Mouse (Mus musculus) midbrain, embryonic 16.5 days (tissue): ENCODE data around the gene Dennd5a. TPM values are rescaled to one million over a fixed set of nuclear protein-coding genes. Genes with fewer than 3 reads are reported as not detected.

Experiments used
- ATAC-seq: fragments of 200-750 bp; cut with Nextera tagmentation; 2 replicates; pipeline ENCODE4 v1.8.0; 2017; ENCODE audit warnings: moderate TSS enrichment
- H3K27ac ChIP-seq: fragments of 300-500 bp; sonication (generic); 2 replicates; pipeline ENCODE4 v1.5.1; 2014; ENCODE audit warnings: mild to moderate bottlenecking, low read length, mixed read lengths
- H3K27me3 ChIP-seq: fragments of 300-500 bp; sonication (generic); 2 replicates; pipeline ENCODE4 v1.6.1; 2014; ENCODE audit warnings: low read depth, low read length, mixed read lengths; ENCODE audit not compliant: control insufficient read depth, insufficient read depth
- H3K36me3 ChIP-seq: fragments of 300-500 bp; sonication (generic); 2 replicates; pipeline ENCODE4 v1.6.1; 2014; ENCODE audit warnings: mild to moderate bottlenecking, low read length, moderate library complexity, mixed read lengths; ENCODE audit not compliant: control insufficient read depth, insufficient read depth
- H3K4me1 ChIP-seq: fragments of 300-500 bp; sonication (generic); 2 replicates; pipeline ENCODE4 v1.6.1; 2014; ENCODE audit warnings: mild to moderate bottlenecking, low read length, mixed read lengths; ENCODE audit not compliant: control insufficient read depth, insufficient read depth
- H3K4me2 ChIP-seq: fragments of 300-500 bp; sonication (generic); 2 replicates; pipeline ENCODE4 v1.6.1; 2014; ENCODE audit warnings: mild to moderate bottlenecking, low read length, mixed read lengths
- H3K4me3 ChIP-seq: fragments of 300-500 bp; sonication (generic); 2 replicates; pipeline ENCODE4 v1.5.1; 2014; ENCODE audit warnings: low read depth, mild to moderate bottlenecking, low read length, moderate library complexity, mixed read lengths
- H3K9ac ChIP-seq: fragments of 300-500 bp; sonication (generic); 2 replicates; pipeline ENCODE4 v1.6.1; 2014; ENCODE audit warnings: low read depth, low read length, mixed read lengths
- H3K9me3 ChIP-seq: fragments of 300-500 bp; sonication (generic); replicated peaks from 2 replicates; pipeline ENCODE4 v1.6.1; 2014; ENCODE audit warnings: mild to moderate bottlenecking, low read length, mixed read lengths; ENCODE audit not compliant: control insufficient read depth, poor library complexity, severe bottlenecking
- WGBS: fragments of 180-500 bp; shearing (Covaris S2); extraction: QIAGEN DNeasy Blood & Tissue Kit; methylation state at CpG from one replicate; pipeline ENCODE4 v1.1.7; 2014; 5-methylcytosine and 5-hydroxymethylcytosine counted together
- polyA plus RNA-seq: library from polyadenylated mRNA; unstranded; fragments of >200 nt; fragmentation: Nextera tagmentation; extraction: Ambion mirVana; gene quantifications from 2 replicates; pipeline ENCODE4 v1.2.1, GENCODE M21; 2015

Gene Dennd5a
- polyA plus RNA-seq, 1 experiment from 2014 or later, result 38.5 TPM

DNA sequence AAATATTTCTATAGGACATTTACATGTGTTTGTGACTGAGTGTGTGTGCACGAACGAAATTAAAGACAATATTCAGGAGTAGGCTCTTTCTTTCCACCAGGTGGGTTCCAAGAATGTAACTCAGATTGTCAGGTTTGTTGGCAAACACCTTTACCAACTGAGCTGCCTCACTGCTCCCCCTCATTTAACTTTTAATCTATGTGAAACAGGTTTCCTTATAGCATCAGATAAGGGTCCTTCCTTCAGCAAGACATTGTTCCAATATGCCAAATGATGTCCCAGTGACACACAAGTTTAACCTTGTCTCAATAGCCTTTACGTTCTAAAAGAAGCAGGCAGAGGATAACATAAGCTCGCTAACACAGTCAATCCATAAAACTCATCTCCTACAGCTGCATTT lies 37.4 kb downstream of the Dennd5a start:
- Histone ChIP-seq H3K4me2 (no peak overlapping the region), H3K27ac (no peak overlapping the region), H3K4me1 (no peaks in the 10 kb centered on the region), H3K36me3 (peaks cover 9% of the 10 kb centered on the region), H3K4me3 (no peak overlapping the region), H3K27me3 (no peaks in the 10 kb centered on the region), H3K9ac (no peak overlapping the region), H3K9me3 (no peaks in the 10 kb centered on the region)
- 93% methylated on average over 4 of the region's 4 CpGs for WGBS
- ATAC-seq, result no peak

GRCm38 (mm10) chr7:109906165-109906564 lies 54.1 kb downstream of the Dennd5a start:
- Histone ChIP-seq H3K36me3 (peaks cover 44% of the 10 kb centered on the region), H3K27me3 (no peaks in the 10 kb centered on the region), H3K27ac (no peak overlapping the region), H3K9me3 (no peaks in the 10 kb centered on the region), H3K4me3 (no peak overlapping the region), H3K4me2 (no peak overlapping the region), H3K9ac (no peak overlapping the region), H3K4me1 (no peaks in the 10 kb centered on the region)
- 88% methylated on average over 2 of the region's 2 CpGs for WGBS
- no peak for ATAC-seq

DNA sequence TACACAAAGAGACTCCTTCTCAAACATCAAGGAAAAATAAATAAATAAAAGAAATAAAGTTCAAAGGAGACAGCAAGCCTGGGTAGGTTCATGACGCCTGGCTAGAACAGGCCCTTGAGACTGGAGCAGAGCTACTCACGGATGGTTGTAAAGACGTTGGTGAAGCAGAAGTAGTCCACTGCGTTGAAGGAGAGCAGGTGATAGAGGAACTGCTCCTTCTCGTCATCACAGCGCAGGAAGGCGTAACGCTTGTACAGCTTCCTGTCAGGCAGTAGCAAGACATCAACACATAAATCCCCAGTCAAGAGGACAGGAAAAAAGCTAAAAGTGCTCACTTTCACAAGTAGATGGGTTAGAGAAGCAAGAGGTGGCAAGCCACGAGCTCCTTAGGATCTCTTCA lies 59.3 kb downstream of the Dennd5a start:
- H3K4me3 ChIP-seq, result no peak overlapping the region
- H3K27me3 ChIP-seq, result no peaks in the 10 kb centered on the region
- H3K9ac ChIP-seq, result no peak overlapping the region
- H3K27ac ChIP-seq, result no peak overlapping the region
- WGBS, result 91% methylated on average over 9 of the region's 9 CpGs
- no peaks in the 10 kb centered on the region for H3K4me1 ChIP-seq
- H3K4me2 ChIP-seq, result no peak overlapping the region
- H3K36me3 ChIP-seq, result peaks cover 68% of the 10 kb centered on the region
- ATAC-seq, result no peak
- no peaks in the 10 kb centered on the region for H3K9me3 ChIP-seq

- Histone ChIP-seq H3K27ac (no peak overlapping the region), H3K4me3 (no peak overlapping the region), H3K4me1 (no peaks in the 10 kb centered on the region), H3K4me2 (no peak overlapping the region), H3K27me3 (no peaks in the 10 kb centered on the region), H3K9ac (no peak overlapping the region), H3K36me3 (peaks cover 67% of the 10 kb centered on the region), H3K9me3 (no peaks in the 10 kb centered on the region)
- ATAC-seq, result no peak
Measured at GRCm38 (mm10) chr7:109898911-109899310, 61.4 kb downstream of the Dennd5a start.

- H3K27ac ChIP-seq, result no peak overlapping the region
- H3K27me3 ChIP-seq, result no peaks in the 10 kb centered on the region
- 0 out of 2 replicates have a peak, but pooled peaks have one; percentile 36 for ATAC-seq
- H3K9me3 ChIP-seq, result no peaks in the 10 kb centered on the region
- 35% methylated on average over 3 of the region's 3 CpGs for WGBS
- no peak overlapping the region for H3K4me3 ChIP-seq
- H3K9ac ChIP-seq, result no peak overlapping the region
- H3K4me2 ChIP-seq, result no peak overlapping the region
- no peaks in the 10 kb centered on the region for H3K4me1 ChIP-seq
- peaks cover 24% of the 10 kb centered on the region for H3K36me3 ChIP-seq
Measured at GRCm38 (mm10) chr7:109892530-109892929, 67.7 kb downstream of the Dennd5a start.

DNA sequence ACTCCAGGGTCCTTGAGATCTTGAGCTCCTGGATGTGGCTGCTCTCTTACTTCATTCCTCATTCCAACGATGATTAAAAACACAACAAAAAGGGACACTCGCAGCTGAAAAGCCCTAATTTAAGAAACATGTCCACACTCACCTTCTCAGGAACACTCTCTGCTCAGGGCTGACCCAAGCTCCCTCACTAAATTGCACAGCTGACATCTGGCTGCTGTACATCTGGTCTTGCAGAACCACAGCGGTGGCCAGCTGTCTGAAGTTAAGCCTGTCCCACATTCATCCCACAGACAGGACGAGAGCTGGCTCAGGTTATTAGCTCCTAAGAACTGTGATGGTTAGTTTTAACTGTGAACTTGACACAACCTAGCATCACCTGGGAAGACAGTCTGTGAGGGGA lies 68.5 kb downstream of the Dennd5a start:
- Histone ChIP-seq H3K36me3 (peaks cover 25% of the 10 kb centered on the region), H3K4me2 (no peak overlapping the region)
- 95% methylated on average over 4 of the region's 4 CpGs for WGBS

GRCm38 (mm10) chr7:109890256-109890655 lies 70.0 kb downstream of the Dennd5a start:
- Histone ChIP-seq H3K4me3 (no peak overlapping the region), H3K4me1 (no peaks in the 10 kb centered on the region), H3K36me3 (peaks cover 17% of the 10 kb centered on the region), H3K9ac (no peak overlapping the region), H3K27ac (no peak overlapping the region), H3K4me2 (no peak overlapping the region), H3K27me3 (no peaks in the 10 kb centered on the region), H3K9me3 (peaks cover 3% of the 10 kb centered on the region; the same call in 1 of the 2 replicates)
- WGBS, result 97% methylated on average over 2 of the region's 2 CpGs
- no peak for ATAC-seq

More for the DNA sequence above, 68.5 kb downstream of the Dennd5a start:
- Histone ChIP-seq H3K27me3 (no peaks in the 10 kb centered on the region), H3K9me3 (peaks cover under 1% of the 10 kb centered on the region; the same call in 1 of the 2 replicates), H3K9ac (no peak overlapping the region), H3K4me1 (no peaks in the 10 kb centered on the region), H3K4me3 (no peak overlapping the region), H3K27ac (no peak overlapping the region)
- no peak for ATAC-seq

- 77% methylated on average over 5 of the region's 5 CpGs for WGBS
- no peak for ATAC-seq
- H3K9ac ChIP-seq, result no peak overlapping the region
- H3K4me1 ChIP-seq, result no peaks in the 10 kb centered on the region
- H3K27me3 ChIP-seq, result no peaks in the 10 kb centered on the region
- no peak overlapping the region for H3K4me3 ChIP-seq
- peaks cover 11% of the 10 kb centered on the region for H3K36me3 ChIP-seq
- no peak overlapping the region for H3K27ac ChIP-seq
- H3K9me3 ChIP-seq, result peaks cover 3% of the 10 kb centered on the region; the same call in 1 of the 2 replicates
- H3K4me2 ChIP-seq, result no peak overlapping the region
Measured at GRCm38 (mm10) chr7:109889300-109889699, 71.0 kb downstream of the Dennd5a start.

DNA sequence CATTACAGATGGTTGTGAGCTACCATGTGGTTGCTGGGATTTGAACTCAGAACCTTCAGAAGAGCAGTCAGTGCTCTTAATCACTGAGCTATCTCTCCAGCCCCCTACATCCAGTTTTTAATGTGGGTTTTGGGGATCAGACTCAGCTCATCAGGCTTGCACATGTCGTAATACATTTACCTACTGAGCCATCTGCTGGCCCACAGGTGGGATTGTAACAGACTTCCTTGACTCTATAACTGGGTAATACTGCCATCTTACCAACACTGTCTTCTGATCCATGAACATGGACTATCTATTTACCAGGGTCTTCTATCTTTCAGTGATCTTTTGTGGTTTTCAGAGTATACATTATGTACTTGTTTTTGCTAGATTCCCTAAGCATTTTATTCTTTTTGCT lies 74.0 kb downstream of the Dennd5a start:
- 94% methylated on average over 1 of the region's 1 CpGs for WGBS
- H3K4me3 ChIP-seq, result no peak overlapping the region
- no peaks in the 10 kb centered on the region for H3K27me3 ChIP-seq
- H3K36me3 ChIP-seq, result peaks cover 7% of the 10 kb centered on the region
- H3K9me3 ChIP-seq, result peaks cover 3% of the 10 kb centered on the region; the same call in 1 of the 2 replicates
- no peak overlapping the region for H3K4me2 ChIP-seq
- H3K9ac ChIP-seq, result no peak overlapping the region
- H3K4me1 ChIP-seq, result no peaks in the 10 kb centered on the region
- ATAC-seq, result no peak
- H3K27ac ChIP-seq, result no peak overlapping the region
